In genomic region chr16:34572406-34573150, GRCm38 (mm10) we compare ENCODE assay signal across 8 mouse cellular contexts. TPM values are rescaled to one million over a fixed set of nuclear protein-coding genes. Genes with fewer than 3 reads are reported as not detected.
DNase-seq lines count a peak whose midpoint lies in the region; ATAC-seq and TF ChIP-seq lines count a peak whose summit lies in the region.

No protein-coding gene starts in this region.

- no peak for TF ChIP-seq EP300 in heart, postnatal 0 days (IDR thresholded peaks at IDR 0.05; ENCODE audit: low read depth)
- TF ChIP-seq EP300 in lung, postnatal 0 days (IDR thresholded peaks at IDR 0.05) = no peak

- H3K9ac ChIP-seq in ES-E14 (ENCODE audit: insufficient read depth, low read depth, low read length, poor library complexity, severe bottlenecking) = peak overlapping the region; percentile 33
- H3K9ac ChIP-seq in embryonic facial prominence, embryonic 12.5 days = peak overlapping the region; percentile 95
- H3K9ac ChIP-seq in heart, postnatal 0 days (replicated peaks; ENCODE audit: low read depth, low read length) = peak overlapping the region; percentile 74
- H3K9ac ChIP-seq in lung, postnatal 0 days (replicated peaks; ENCODE audit: low read depth) = peak overlapping the region; percentile 55

- H3K4me2 ChIP-seq in embryonic facial prominence, embryonic 12.5 days (replicated peaks) = peak overlapping the region; percentile 86
- peak overlapping the region; percentile 92 for H3K4me2 ChIP-seq in heart, postnatal 0 days (ENCODE audit: low read depth, low read length)
- peak overlapping the region; percentile 97 for H3K4me2 ChIP-seq in lung, postnatal 0 days (replicated peaks; ENCODE audit: low read depth, low read length)

- no peaks in the 10 kb centered on the region; a peak in 1 of 4 replicates for H3K4me1 ChIP-seq in ES-E14 (ENCODE audit: control insufficient read depth in 2 of 2, insufficient read depth in 2 of 2, low read length in 2 of 2, poor library complexity in 1 of 2)
- H3K4me1 ChIP-seq in embryonic facial prominence, embryonic 12.5 days = peaks cover 18% of the 10 kb centered on the region
- H3K4me1 ChIP-seq in heart, postnatal 0 days (ENCODE audit: control insufficient read depth, insufficient read depth) = 0 out of 2 replicates have a peak, but pooled peaks cover 5% of the 10 kb centered on the region
- H3K4me1 ChIP-seq in lung, postnatal 0 days (ENCODE audit: insufficient read depth, low read depth, low read length) = peaks cover 3% of the 10 kb centered on the region; the same call in 1 of the 2 replicates

- peak overlapping the region; percentile 86 for H3ac ChIP-seq in C2C12 (ENCODE audit: control insufficient read depth, insufficient read length, low read depth)

- TF ChIP-seq CTCF in C2C12 (IDR thresholded peaks at IDR 0.05; ENCODE audit: control insufficient read depth, insufficient read depth, insufficient read length) = no peak
- no peak for TF ChIP-seq CTCF in heart, postnatal 0 days (IDR thresholded peaks at IDR 0.05; ENCODE audit: low read depth)
- no peak for TF ChIP-seq CTCF in lung, postnatal 0 days (IDR thresholded peaks at IDR 0.05)

- peak; percentile 22 for DNase-seq in ES-E14 (ENCODE audit: low read depth, low spot score)
- DNase-seq in heart, postnatal 0 days (ENCODE audit: low spot score) = peak; percentile 10
- DNase-seq in kidney, postnatal 14 days = peak; percentile 43
- DNase-seq in lung, postnatal 0 days (ENCODE audit: low spot score) = peak; percentile 26
- DNase-seq in right cerebral cortex, postnatal 10 days (ENCODE audit: low spot score in 2 of 2) = peak; percentile 65 to 66
- DNase-seq in c-Kit-positive CD71-positive TER-119-positive erythroid progenitor cells, embryonic 14.5 days (ENCODE audit: low spot score) = no peak

- H3K27ac ChIP-seq in ES-E14 (ENCODE audit: insufficient read depth, low read depth, low read length, poor library complexity, severe bottlenecking) = no peak overlapping the region
- peak overlapping the region; percentile 97 for H3K27ac ChIP-seq in embryonic facial prominence, embryonic 12.5 days
- 0 out of 2 replicates have a peak overlapping the region, but pooled peaks have one; percentile 45 for H3K27ac ChIP-seq in heart, postnatal 0 days (ENCODE audit: low read depth)
- peak overlapping the region; percentile 73; the same call in 1 of the 2 replicates for H3K27ac ChIP-seq in lung, postnatal 0 days (ENCODE audit: low read length)

- H3K4me3 ChIP-seq in C2C12 (ENCODE audit: insufficient read depth, poor library complexity, severe bottlenecking) (peak overlapping the region; percentile 65), ES-E14 (ENCODE audit: insufficient read depth in 1 of 2, low read depth in 1 of 2, low read length in 2 of 2, poor library complexity in 1 of 2, severe bottlenecking in 1 of 2) (peak overlapping the region; percentile 70 to 76)
- H3K4me3 ChIP-seq in embryonic facial prominence, embryonic 12.5 days = peak overlapping the region; percentile 87
- H3K4me3 ChIP-seq in heart, postnatal 0 days (ENCODE audit: low read depth, low read length) = peak overlapping the region; percentile 63
- H3K4me3 ChIP-seq in lung, postnatal 0 days (ENCODE audit: low read depth, low read length) = peak overlapping the region; percentile 79

- no peaks in the 10 kb centered on the region for H3K79me3 ChIP-seq in C2C12 (ENCODE audit: low read depth)

- WGBS in embryonic facial prominence, embryonic 12.5 days = under 1% methylated on average over 60 of the region's 61 CpGs
- WGBS in heart, postnatal 0 days = 0% methylated on average over 61 of the region's 61 CpGs
- WGBS in lung, postnatal 0 days = under 1% methylated on average over 55 of the region's 61 CpGs

- no peaks in the 10 kb centered on the region for H3K27me3 ChIP-seq in C2C12 (ENCODE audit: control insufficient read depth, insufficient read depth, insufficient read length)
- H3K27me3 ChIP-seq in embryonic facial prominence, embryonic 12.5 days = no peaks in the 10 kb centered on the region; the same call in 1 of the 2 replicates
- peaks cover 11% of the 10 kb centered on the region; the same call in 1 of the 2 replicates for H3K27me3 ChIP-seq in heart, postnatal 0 days (ENCODE audit: control insufficient read depth, insufficient read depth, low read length)
- H3K27me3 ChIP-seq in lung, postnatal 0 days (replicated peaks; ENCODE audit: insufficient read depth, low read length) = peaks cover 2% of the 10 kb centered on the region; the same call in 1 of the 2 replicates

- peaks cover 45% of the 10 kb centered on the region for H3K79me2 ChIP-seq in C2C12 (ENCODE audit: control insufficient read depth, insufficient read depth)

- no peak for ATAC-seq in embryonic facial prominence, embryonic 12.5 days (ENCODE audit: insufficient number of reproducible peaks, insufficient read depth, low FRiP score, low TSS enrichment)
- peak; percentile 4; the same call in 1 of the 2 replicates for ATAC-seq in heart, postnatal 0 days (ENCODE audit: insufficient read depth, low read depth)
- ATAC-seq in lung, postnatal 0 days = no peak

- H3K9me3 ChIP-seq in ES-E14 (ENCODE audit: control insufficient read depth, insufficient read depth, low read depth, low read length) = no peaks in the 10 kb centered on the region
- H3K9me3 ChIP-seq in embryonic facial prominence, embryonic 12.5 days = no peaks in the 10 kb centered on the region
- H3K9me3 ChIP-seq in heart, postnatal 0 days (replicated peaks; ENCODE audit: control insufficient read depth, low read length) = peaks cover 2% of the 10 kb centered on the region; the same call in 1 of the 2 replicates
- H3K9me3 ChIP-seq in lung, postnatal 0 days (ENCODE audit: low read length) = no peaks in the 10 kb centered on the region

- H3K36me3 ChIP-seq in C2C12 (ENCODE audit: control insufficient read depth, insufficient read depth) = no peaks in the 10 kb centered on the region
- H3K36me3 ChIP-seq in ES-E14 (ENCODE audit: control insufficient read depth, insufficient read depth, low read length, poor library complexity, severe bottlenecking) = no peaks in the 10 kb centered on the region
- H3K36me3 ChIP-seq in embryonic facial prominence, embryonic 12.5 days = no peaks in the 10 kb centered on the region
- H3K36me3 ChIP-seq in heart, postnatal 0 days (replicated peaks; ENCODE audit: control insufficient read depth, insufficient read depth, low read length) = no peaks in the 10 kb centered on the region
- no peaks in the 10 kb centered on the region for H3K36me3 ChIP-seq in lung, postnatal 0 days (ENCODE audit: insufficient read depth, low read length)

- in situ Hi-C loops in ES-E14 (cut with MboI; ENCODE audit: low sequenced_read_pairs in 2 of 2, unreplicated experiment in 2 of 2) = no loop called here

TF ChIP-seq in C2C12, 6 proteins besides CTCF, POLR2A, EP300 and RAD21:
- TF ChIP-seq CEBPB (IDR thresholded peaks at IDR 0.05; ENCODE audit: low read depth) (no peak), FOSL1 (IDR thresholded peaks at IDR 0.05; ENCODE audit: insufficient read depth, low read length, poor library complexity, severe bottlenecking) (no peak), MAX (IDR thresholded peaks at IDR 0.05) (no peak)

TF ChIP-seq in ES-E14, 5 proteins besides CTCF, POLR2A, EP300 and RAD21:
- no peak for TF ChIP-seq HCFC1 (IDR thresholded peaks at IDR 0.05; ENCODE audit: borderline replicate concordance, insufficient read depth, low read length)
- no peak for TF ChIP-seq ZC3H11A (IDR thresholded peaks at IDR 0.05; ENCODE audit: borderline replicate concordance, low read depth, low read length)
- TF ChIP-seq CHD2 (IDR thresholded peaks at IDR 0.05; ENCODE audit: low read depth, low read length) = no peak
- no peak for TF ChIP-seq MAFK (IDR thresholded peaks at IDR 0.05; ENCODE audit: insufficient read depth, low read depth, low read length)
- no peak for TF ChIP-seq ZNF384 (IDR thresholded peaks at IDR 0.05; ENCODE audit: low read depth, low read length)

RNA-seq across cellular contexts. Expression of gene Kalrn, which starts 0.8 kb away (rescaled TPM):
- polyA plus RNA-seq in C2C12 (2012; fragmentation: generic; extraction: Trizol) = 8.6 TPM
- 9.9 and 15.7 TPM in 2 replicates for total RNA-seq in ES-E14 (2012; rRNA removed)
- 19.2 and 20.9 TPM in 2 replicates for polyA plus RNA-seq in embryonic facial prominence, embryonic 12.5 days (2016; fragmentation: Nextera tagmentation; extraction: Ambion mirVana)
- total RNA-seq in heart, postnatal 0 days (2014; rRNA removed; ENCODE audit: low replicate concordance) = 44.5 and 48.9 TPM in 2 replicates
- polyA plus RNA-seq in heart, postnatal 0 days (2015; fragmentation: Nextera tagmentation; extraction: Ambion mirVana) = 19.4 and 20.0 TPM in 2 replicates
- polyA plus RNA-seq in lung, postnatal 0 days (2015; fragmentation: Nextera tagmentation; extraction: Ambion mirVana) = 12.7 and 13.6 TPM in 2 replicates

Comparison
In these comparisons a context has a peak if more than half of its experiments do, and no peak if none do; other contexts are left out.
1. H3K9ac ChIP-seq: peak in every context shown above with its lines; median percentile 95 in embryonic facial prominence, embryonic 12.5 days; 74 in heart, postnatal 0 days; 55 in lung, postnatal 0 days; 33 in ES-E14.